Mouse (Mus musculus): Measurements from ENCODE around the gene Peak1. TPM values are rescaled to one million over a fixed set of nuclear protein-coding genes. Genes with fewer than 3 reads are reported as not detected.

The Peak1 gene
- polyA plus RNA-seq, 1 experiment from 2014 or later = 7.8 TPM

- no peak overlapping the region for H3K27ac ChIP-seq (ENCODE audit: low read length)
- H3K9me3 ChIP-seq (ENCODE audit: control insufficient read depth, low read length) = no peaks in the 10 kb centered on the region
- 82% methylated on average over 11 of the region's 11 CpGs for WGBS
- H3K9ac ChIP-seq (ENCODE audit: low read depth, low read length) = no peak overlapping the region
- H3K4me3 ChIP-seq (ENCODE audit: low read length) = no peak overlapping the region
- H3K4me1 ChIP-seq (ENCODE audit: control insufficient read depth, insufficient read depth, low read length) = peaks cover 6% of the 10 kb centered on the region; the same call in 1 of the 2 replicates
- no peaks in the 10 kb centered on the region for H3K36me3 ChIP-seq (ENCODE audit: control insufficient read depth, insufficient read depth, low read length)
- H3K27me3 ChIP-seq (replicated peaks; ENCODE audit: control insufficient read depth, insufficient read depth, low read length) = no peaks in the 10 kb centered on the region
- no peak for ATAC-seq
- H3K4me2 ChIP-seq (ENCODE audit: low read depth, low read length) = no peak overlapping the region
These were observed 212.5 kb downstream of the Peak1 start for GRCm38 (mm10) chr9:56205336-56205735.

DNA sequence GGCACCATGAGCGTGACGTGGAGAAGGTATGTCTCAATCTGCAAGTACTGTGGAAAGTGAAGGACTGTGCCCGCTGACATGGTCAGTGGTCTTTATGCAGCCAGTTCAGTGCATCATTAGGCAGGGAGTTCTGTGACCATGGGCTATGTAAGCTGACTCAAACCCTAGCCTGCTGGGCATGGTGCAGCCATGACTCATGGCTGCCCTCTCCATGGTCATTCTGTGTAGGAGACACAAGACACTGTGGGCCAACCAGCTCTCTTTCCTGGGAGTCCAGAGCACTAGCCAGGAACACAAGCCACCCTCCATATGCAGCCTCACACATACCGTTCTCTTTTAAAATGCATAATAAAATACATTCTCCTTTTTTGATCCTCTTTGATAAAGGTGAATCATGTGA lies 213.6 kb downstream of the Peak1 start:
- Histone ChIP-seq H3K9ac (ENCODE audit: low read depth, low read length) (no peak overlapping the region), H3K4me2 (ENCODE audit: low read depth, low read length) (no peak overlapping the region), H3K4me3 (ENCODE audit: low read length) (no peak overlapping the region), H3K9me3 (ENCODE audit: control insufficient read depth, low read length) (no peaks in the 10 kb centered on the region), H3K36me3 (ENCODE audit: control insufficient read depth, insufficient read depth, low read length) (no peaks in the 10 kb centered on the region), H3K4me1 (ENCODE audit: control insufficient read depth, insufficient read depth, low read length) (peaks cover 6% of the 10 kb centered on the region; the same call in 1 of the 2 replicates), H3K27ac (ENCODE audit: low read length) (no peak overlapping the region), H3K27me3 (replicated peaks; ENCODE audit: control insufficient read depth, insufficient read depth, low read length) (no peaks in the 10 kb centered on the region)
- ATAC-seq = no peak
- 92% methylated on average over 4 of the region's 4 CpGs for WGBS

DNA sequence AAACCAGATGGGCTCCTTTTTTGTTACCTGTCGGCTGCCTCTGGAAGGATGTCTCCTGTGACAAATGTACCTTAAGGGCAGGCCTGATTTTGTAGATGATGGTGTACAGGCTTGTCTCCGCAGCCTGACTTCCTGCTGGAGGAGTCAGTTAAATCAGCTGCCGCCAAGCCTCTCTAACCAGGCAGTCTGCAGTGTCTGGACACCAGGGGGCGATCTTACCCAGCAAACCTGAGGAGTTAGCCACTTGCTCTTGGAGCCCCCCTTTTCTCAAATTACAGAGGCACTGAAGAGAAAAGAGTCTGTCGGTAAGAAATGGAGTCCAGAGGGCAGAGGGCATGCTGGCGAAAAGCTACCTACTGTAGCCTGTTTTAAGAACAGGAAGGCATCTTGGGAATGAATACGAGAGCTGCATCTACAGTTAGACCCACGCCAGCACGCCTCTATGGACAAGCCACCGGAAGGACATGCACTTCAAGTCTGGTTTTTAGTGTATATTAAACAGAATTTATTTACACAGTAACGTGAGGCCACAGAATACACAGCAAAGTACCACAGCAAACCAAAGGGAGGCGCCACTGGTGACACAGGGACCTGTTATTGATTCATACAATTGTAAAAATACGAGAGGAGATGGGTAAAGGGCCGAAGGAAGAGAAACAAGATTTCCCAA lies 217.1 kb downstream of the Peak1 start:
- H3K4me3 ChIP-seq (ENCODE audit: low read length) = no peak overlapping the region
- no peaks in the 10 kb centered on the region for H3K27me3 ChIP-seq (replicated peaks; ENCODE audit: control insufficient read depth, insufficient read depth, low read length)
- H3K27ac ChIP-seq (ENCODE audit: low read length) = no peak overlapping the region
- no peaks in the 10 kb centered on the region for H3K9me3 ChIP-seq (ENCODE audit: control insufficient read depth, low read length)
- 31% methylated on average over 14 of the region's 14 CpGs for WGBS
- no peaks in the 10 kb centered on the region for H3K36me3 ChIP-seq (ENCODE audit: control insufficient read depth, insufficient read depth, low read length)
- H3K4me2 ChIP-seq (ENCODE audit: low read depth, low read length) = no peak overlapping the region
- H3K4me1 ChIP-seq (ENCODE audit: control insufficient read depth, insufficient read depth, low read length) = peaks cover 6% of the 10 kb centered on the region; the same call in 1 of the 2 replicates
- ATAC-seq = peak; percentile 70
- H3K9ac ChIP-seq (ENCODE audit: low read depth, low read length) = no peak overlapping the region

GRCm38 (mm10) chr9:56200200-56200599 lies 217.7 kb downstream of the Peak1 start:
- WGBS = 62% methylated on average over 2 of the region's 2 CpGs
- Histone ChIP-seq H3K4me2 (ENCODE audit: low read depth, low read length) (no peak overlapping the region), H3K36me3 (ENCODE audit: control insufficient read depth, insufficient read depth, low read length) (no peaks in the 10 kb centered on the region), H3K4me3 (ENCODE audit: low read length) (no peak overlapping the region), H3K9me3 (ENCODE audit: control insufficient read depth, low read length) (no peaks in the 10 kb centered on the region), H3K4me1 (ENCODE audit: control insufficient read depth, insufficient read depth, low read length) (peaks cover 6% of the 10 kb centered on the region; the same call in 1 of the 2 replicates), H3K27ac (ENCODE audit: low read length) (no peak overlapping the region), H3K27me3 (replicated peaks; ENCODE audit: control insufficient read depth, insufficient read depth, low read length) (no peaks in the 10 kb centered on the region), H3K9ac (ENCODE audit: low read depth, low read length) (no peak overlapping the region)
- no peak for ATAC-seq

- no peak overlapping the region for H3K27ac ChIP-seq (ENCODE audit: low read length)
These were observed 220.9 kb downstream of the Peak1 start for GRCm38 (mm10) chr9:56196921-56197320.

DNA sequence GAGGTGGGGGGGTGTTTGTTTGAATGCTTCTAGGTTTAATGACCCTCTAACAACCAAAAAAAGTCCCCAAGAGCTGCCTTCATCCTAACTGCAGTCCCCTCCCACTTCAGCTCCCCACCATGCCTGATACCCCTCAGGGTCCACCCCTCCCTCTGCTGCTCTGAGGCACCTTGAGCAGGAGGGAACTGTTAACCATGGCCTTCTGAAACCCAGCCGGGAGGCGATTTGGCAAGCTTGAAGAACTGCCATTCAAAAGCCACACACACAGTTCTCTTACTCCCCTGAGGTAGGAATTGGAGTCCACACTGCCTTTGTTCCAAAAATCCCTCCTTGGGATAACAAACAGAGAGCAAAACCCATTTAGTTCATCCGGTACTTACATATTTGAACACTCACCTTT lies 222.7 kb downstream of the Peak1 start:
- Histone ChIP-seq H3K9me3 (ENCODE audit: control insufficient read depth, low read length) (no peaks in the 10 kb centered on the region), H3K9ac (ENCODE audit: low read depth, low read length) (no peak overlapping the region), H3K4me1 (ENCODE audit: control insufficient read depth, insufficient read depth, low read length) (no peaks in the 10 kb centered on the region), H3K36me3 (ENCODE audit: control insufficient read depth, insufficient read depth, low read length) (no peaks in the 10 kb centered on the region), H3K27ac (ENCODE audit: low read length) (no peak overlapping the region), H3K4me2 (ENCODE audit: low read depth, low read length) (no peak overlapping the region), H3K27me3 (replicated peaks; ENCODE audit: control insufficient read depth, insufficient read depth, low read length) (no peaks in the 10 kb centered on the region), H3K4me3 (ENCODE audit: low read length) (no peak overlapping the region)
- no peak for ATAC-seq
- WGBS = 71% methylated on average over 3 of the region's 3 CpGs

More at GRCm38 (mm10) chr9:56196921-56197320, 220.9 kb downstream of the Peak1 start:
- H3K9ac ChIP-seq (ENCODE audit: low read depth, low read length) = no peak overlapping the region
- 77% methylated on average over 4 of the region's 4 CpGs for WGBS
- H3K4me2 ChIP-seq (ENCODE audit: low read depth, low read length) = no peak overlapping the region
- no peak for ATAC-seq
- H3K9me3 ChIP-seq (ENCODE audit: control insufficient read depth, low read length) = no peaks in the 10 kb centered on the region
- H3K4me3 ChIP-seq (ENCODE audit: low read length) = no peak overlapping the region
- H3K4me1 ChIP-seq (ENCODE audit: control insufficient read depth, insufficient read depth, low read length) = peaks cover 6% of the 10 kb centered on the region; the same call in 1 of the 2 replicates
- no peaks in the 10 kb centered on the region for H3K27me3 ChIP-seq (replicated peaks; ENCODE audit: control insufficient read depth, insufficient read depth, low read length)
- H3K36me3 ChIP-seq (ENCODE audit: control insufficient read depth, insufficient read depth, low read length) = no peaks in the 10 kb centered on the region

- no peaks in the 10 kb centered on the region for H3K36me3 ChIP-seq (ENCODE audit: control insufficient read depth, insufficient read depth, low read length)
- H3K4me2 ChIP-seq (ENCODE audit: low read depth, low read length) = no peak overlapping the region
- H3K9me3 ChIP-seq (ENCODE audit: control insufficient read depth, low read length) = no peaks in the 10 kb centered on the region
- no peaks in the 10 kb centered on the region for H3K4me1 ChIP-seq (ENCODE audit: control insufficient read depth, insufficient read depth, low read length)
- WGBS = 62% methylated on average over 11 of the region's 11 CpGs
- no peaks in the 10 kb centered on the region for H3K27me3 ChIP-seq (replicated peaks; ENCODE audit: control insufficient read depth, insufficient read depth, low read length)
- ATAC-seq = no peak
- no peak overlapping the region for H3K9ac ChIP-seq (ENCODE audit: low read depth, low read length)
- no peak overlapping the region for H3K27ac ChIP-seq (ENCODE audit: low read length)
- H3K4me3 ChIP-seq (ENCODE audit: low read length) = no peak overlapping the region
These were observed 226.1 kb downstream of the Peak1 start for GRCm38 (mm10) chr9:56191498-56192455.

DNA sequence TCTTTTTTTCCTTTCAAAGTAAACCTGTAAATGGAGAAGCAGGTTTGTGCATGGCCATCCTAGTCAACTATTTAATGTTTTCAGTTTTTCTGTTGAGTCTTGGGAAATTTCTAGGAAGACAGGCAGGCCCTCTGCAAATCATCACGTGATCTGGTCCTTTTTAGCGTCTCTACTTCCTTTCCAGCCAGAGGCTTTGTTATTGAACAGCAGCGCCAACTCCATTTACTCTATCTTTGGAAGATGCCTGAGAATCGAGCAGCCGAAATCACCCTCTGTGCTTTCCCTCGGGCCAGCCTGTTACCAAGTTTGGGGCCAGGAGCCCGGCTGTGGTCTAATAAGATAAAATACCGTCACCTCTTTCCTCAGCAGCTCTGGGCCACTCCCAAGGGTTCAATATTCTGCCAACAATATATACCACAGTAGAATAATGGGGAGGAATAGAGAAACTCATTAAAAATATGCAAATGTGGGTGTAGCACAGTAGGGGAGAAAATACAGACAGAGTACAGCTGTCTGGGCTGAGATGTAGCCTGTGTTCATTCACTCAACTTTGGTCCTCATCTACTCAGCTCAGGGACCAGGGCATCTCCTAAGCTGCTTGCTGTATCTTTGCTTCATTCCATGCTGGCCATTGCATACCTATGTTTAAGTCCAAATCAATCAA lies 237.6 kb downstream of the Peak1 start:
- no peaks in the 10 kb centered on the region for H3K36me3 ChIP-seq (ENCODE audit: control insufficient read depth, insufficient read depth, low read length)
- peaks cover 8% of the 10 kb centered on the region for H3K4me1 ChIP-seq (ENCODE audit: control insufficient read depth, insufficient read depth, low read length)
- H3K4me3 ChIP-seq (ENCODE audit: low read length) = no peak overlapping the region
- no peak for ATAC-seq
- 41% methylated on average over 8 of the region's 8 CpGs for WGBS
- no peaks in the 10 kb centered on the region for H3K27me3 ChIP-seq (replicated peaks; ENCODE audit: control insufficient read depth, insufficient read depth, low read length)
- no peak overlapping the region for H3K4me2 ChIP-seq (ENCODE audit: low read depth, low read length)
- no peak overlapping the region for H3K9ac ChIP-seq (ENCODE audit: low read depth, low read length)
- H3K27ac ChIP-seq (ENCODE audit: low read length) = no peak overlapping the region
- no peaks in the 10 kb centered on the region for H3K9me3 ChIP-seq (ENCODE audit: control insufficient read depth, low read length)
